Comparison of ENCODE assay signal across 17 mouse cellular contexts in genomic region chr2:165894533-165894932, GRCm38 (mm10). TPM values are rescaled to one million over a fixed set of nuclear protein-coding genes. Genes with fewer than 3 reads are reported as not detected.
DNase-seq lines count a peak whose midpoint lies in the region; ATAC-seq and TF ChIP-seq lines count a peak whose summit lies in the region.
"Had no signal": no experiment of that assay in that cellular context is flagged by ENCODE, and none has a peak within 500 bp of the region (broad histone marks: within the 10 kb centered on the region; RNA-seq: fewer than 3 reads in every experiment).

No protein-coding gene starts in this region.

- no peak for TF ChIP-seq CTCF in kidney, adult 2 months (conservative IDR thresholded peaks at IDR 0.05; ENCODE audit: insufficient read depth, insufficient read length, low read depth, low read length)

- H3K27me3 ChIP-seq in midbrain, embryonic 14.5 days (ENCODE audit: control insufficient read depth, insufficient read depth, low read length) = no peaks in the 10 kb centered on the region
- no peaks in the 10 kb centered on the region for H3K27me3 ChIP-seq in midbrain, embryonic 11.5 days (ENCODE audit: control insufficient read depth, insufficient read depth, low read length)
- no peaks in the 10 kb centered on the region for H3K27me3 ChIP-seq in limb, embryonic 11.5 days (ENCODE audit: control insufficient read depth, insufficient read depth, low read length)
- H3K27me3 ChIP-seq in kidney, adult 2 months (replicated peaks; ENCODE audit: control insufficient read depth, insufficient read depth, low read length) = no peaks in the 10 kb centered on the region
- H3K27me3 ChIP-seq: forebrain, embryonic 13.5 days; liver, embryonic 13.5 days had no signal

- TF ChIP-seq POLR2A in kidney, adult 2 months (IDR thresholded peaks at IDR 0.05; ENCODE audit: low read depth, low read length) = no peak

- H3K9ac ChIP-seq in midbrain, embryonic 14.5 days (replicated peaks; ENCODE audit: low read length) = no peak overlapping the region
- no peak overlapping the region for H3K9ac ChIP-seq in midbrain, embryonic 11.5 days (ENCODE audit: low read length)
- no peak overlapping the region for H3K9ac ChIP-seq in limb, embryonic 11.5 days (ENCODE audit: low read length)
- H3K9ac ChIP-seq: forebrain, embryonic 13.5 days; liver, embryonic 13.5 days had no signal

- 46% methylated on average over 3 of the region's 4 CpGs for WGBS in midbrain, embryonic 14.5 days
- WGBS in midbrain, embryonic 11.5 days = 39% methylated on average over 3 of the region's 4 CpGs
- WGBS in limb, embryonic 11.5 days = 66% methylated on average over 3 of the region's 4 CpGs
- WGBS in kidney, adult 2 months = 45% methylated on average over 3 of the region's 4 CpGs

- DNase-seq in embryo, embryonic 10 days (ENCODE audit: low spot score) = peak; percentile 33
- no peak for DNase-seq in embryo, embryonic 9.5 days (ENCODE audit: extremely low spot score)
- DNase-seq in midbrain, embryonic 14.5 days = peak; percentile 11
- DNase-seq in midbrain, embryonic 11.5 days (ENCODE audit: low spot score, missing footprints) = no peak
- peak; percentile 53 for DNase-seq in embryo, embryonic 11 days
- peak; percentile 46 for DNase-seq in limb, embryonic 11.5 days (ENCODE audit: low spot score)
- DNase-seq in kidney, adult 2 months = no peak
- no peak for DNase-seq in T-cell, adult 2 months (ENCODE audit: low spot score)
- DNase-seq: cerebellum, postnatal 10 days; gastrocnemius, postnatal 25 days; kidney, adult 8-10 months; kidney, postnatal 4 days; liver, embryonic 13.5 days; right cerebral cortex, postnatal 14 days had no signal

- no peaks in the 10 kb centered on the region for H3K36me3 ChIP-seq in midbrain, embryonic 14.5 days (ENCODE audit: control insufficient read depth, insufficient read depth, low read length)
- no peaks in the 10 kb centered on the region for H3K36me3 ChIP-seq in midbrain, embryonic 11.5 days (ENCODE audit: control insufficient read depth, insufficient read depth, low read length)
- no peaks in the 10 kb centered on the region for H3K36me3 ChIP-seq in limb, embryonic 11.5 days (ENCODE audit: control insufficient read depth, insufficient read depth, low read length)
- no peaks in the 10 kb centered on the region for H3K36me3 ChIP-seq in kidney, adult 2 months (ENCODE audit: control insufficient read depth, insufficient read depth, low read length)
- H3K36me3 ChIP-seq: liver, embryonic 13.5 days had no signal

- H3K4me1 ChIP-seq in midbrain, embryonic 14.5 days (ENCODE audit: control insufficient read depth, insufficient read depth, low read length) = peaks cover 5% of the 10 kb centered on the region
- H3K4me1 ChIP-seq in midbrain, embryonic 11.5 days (ENCODE audit: control insufficient read depth, insufficient read depth, low read length) = peaks cover 12% of the 10 kb centered on the region; the same call in 1 of the 2 replicates
- peaks cover 9% of the 10 kb centered on the region for H3K4me1 ChIP-seq in limb, embryonic 11.5 days (ENCODE audit: control insufficient read depth, insufficient read depth, low read length)
- peaks cover under 1% of the 10 kb centered on the region; the same call in 1 of the 2 replicates for H3K4me1 ChIP-seq in kidney, adult 2 months (ENCODE audit: control insufficient read depth, insufficient read depth, low read length)

- no peaks in the 10 kb centered on the region for H3K9me3 ChIP-seq in midbrain, embryonic 14.5 days (ENCODE audit: control insufficient read depth, low read length)
- no peaks in the 10 kb centered on the region for H3K9me3 ChIP-seq in midbrain, embryonic 11.5 days (ENCODE audit: control insufficient read depth, low read length)
- no peaks in the 10 kb centered on the region for H3K9me3 ChIP-seq in limb, embryonic 11.5 days (ENCODE audit: control insufficient read depth, low read length)
- H3K9me3 ChIP-seq: forebrain, embryonic 13.5 days; liver, embryonic 13.5 days had no signal

- no peak overlapping the region for H3K4me2 ChIP-seq in midbrain, embryonic 14.5 days (ENCODE audit: low read length)
- no peak overlapping the region for H3K4me2 ChIP-seq in midbrain, embryonic 11.5 days
- H3K4me2 ChIP-seq in limb, embryonic 11.5 days (ENCODE audit: low read depth, severe bottlenecking) = no peak overlapping the region
- H3K4me2 ChIP-seq: forebrain, embryonic 13.5 days; liver, embryonic 13.5 days had no signal

- ATAC-seq in midbrain, embryonic 14.5 days (ENCODE audit: low FRiP score, low TSS enrichment) = no peak
- ATAC-seq in midbrain, embryonic 11.5 days (ENCODE audit: low FRiP score) = no peak
- ATAC-seq in limb, embryonic 11.5 days (ENCODE audit: insufficient number of reproducible peaks, low FRiP score, low TSS enrichment, low read depth) = no peak
- ATAC-seq: CD4-positive, CD25-positive, alpha-beta regulatory T cell, adult 4 months; forebrain, embryonic 13.5 days; lung, postnatal 0 days had no signal

- no peak overlapping the region for H3K27ac ChIP-seq in midbrain, embryonic 14.5 days (replicated peaks; ENCODE audit: low read depth, low read length)
- H3K27ac ChIP-seq in midbrain, embryonic 11.5 days (ENCODE audit: low read depth, low read length) = no peak overlapping the region
- H3K27ac ChIP-seq in limb, embryonic 11.5 days (replicated peaks; ENCODE audit: low read depth, low read length) = no peak overlapping the region
- H3K27ac ChIP-seq in kidney, adult 2 months (ENCODE audit: insufficient read depth, low read depth, low read length) = no peak overlapping the region
- H3K27ac ChIP-seq: forebrain, embryonic 13.5 days; liver, embryonic 13.5 days had no signal

- H3K4me3 ChIP-seq in midbrain, embryonic 14.5 days (replicated peaks; ENCODE audit: low read depth, low read length) = no peak overlapping the region
- no peak overlapping the region for H3K4me3 ChIP-seq in midbrain, embryonic 11.5 days (ENCODE audit: low read depth, low read length)
- no peak overlapping the region for H3K4me3 ChIP-seq in limb, embryonic 11.5 days (ENCODE audit: low read depth, low read length)
- H3K4me3 ChIP-seq in kidney, adult 2 months (ENCODE audit: insufficient read depth, low read depth, low read length) = no peak overlapping the region
- H3K4me3 ChIP-seq: forebrain, embryonic 13.5 days; liver, embryonic 13.5 days had no signal

RNA-seq across cellular contexts. Expression of gene Zmynd8, which starts 4.3 kb away (rescaled TPM):
- polyA plus RNA-seq in midbrain, embryonic 14.5 days (2014; fragmentation: Nextera tagmentation; extraction: Ambion mirVana) = 64.4 and 67.8 TPM in 2 replicates
- polyA plus RNA-seq in midbrain, embryonic 11.5 days (2014; fragmentation: Nextera tagmentation; extraction: Ambion mirVana) = 43.1 and 45.6 TPM in 2 replicates
- 43.5 and 46.9 TPM in 2 replicates for polyA plus RNA-seq in limb, embryonic 11.5 days (2014; fragmentation: Nextera tagmentation; extraction: Ambion mirVana)
- 27.7 and 29.0 TPM in 2 replicates for polyA plus RNA-seq in kidney, adult 2 months (2012; rRNA removed)

Comparison
In these comparisons a context has a peak if more than half of its experiments do, and no peak if none do; other contexts are left out.
1. DNase-seq: peak in embryo, embryonic 10 days (single experiment), midbrain, embryonic 14.5 days (single experiment), embryo, embryonic 11 days (single experiment) and limb, embryonic 11.5 days (single experiment); none in embryo, embryonic 9.5 days (single experiment), midbrain, embryonic 11.5 days (single experiment), kidney, adult 2 months (single experiment) and T-cell, adult 2 months (single experiment).